Mouse (Mus musculus): ENCODE measurements around the gene Hgf. TPM values are rescaled to one million over a fixed set of nuclear protein-coding genes. Genes with fewer than 3 reads are reported as not detected.
A peak's percentile ranks its signal among the peaks of the same experiment; 100 is the strongest.

Hgf gene
- polyA plus RNA-seq (2017; shearing (Covaris generic)) = 1 to 10 TPM; 1.3 to 3.4 TPM

DNA sequence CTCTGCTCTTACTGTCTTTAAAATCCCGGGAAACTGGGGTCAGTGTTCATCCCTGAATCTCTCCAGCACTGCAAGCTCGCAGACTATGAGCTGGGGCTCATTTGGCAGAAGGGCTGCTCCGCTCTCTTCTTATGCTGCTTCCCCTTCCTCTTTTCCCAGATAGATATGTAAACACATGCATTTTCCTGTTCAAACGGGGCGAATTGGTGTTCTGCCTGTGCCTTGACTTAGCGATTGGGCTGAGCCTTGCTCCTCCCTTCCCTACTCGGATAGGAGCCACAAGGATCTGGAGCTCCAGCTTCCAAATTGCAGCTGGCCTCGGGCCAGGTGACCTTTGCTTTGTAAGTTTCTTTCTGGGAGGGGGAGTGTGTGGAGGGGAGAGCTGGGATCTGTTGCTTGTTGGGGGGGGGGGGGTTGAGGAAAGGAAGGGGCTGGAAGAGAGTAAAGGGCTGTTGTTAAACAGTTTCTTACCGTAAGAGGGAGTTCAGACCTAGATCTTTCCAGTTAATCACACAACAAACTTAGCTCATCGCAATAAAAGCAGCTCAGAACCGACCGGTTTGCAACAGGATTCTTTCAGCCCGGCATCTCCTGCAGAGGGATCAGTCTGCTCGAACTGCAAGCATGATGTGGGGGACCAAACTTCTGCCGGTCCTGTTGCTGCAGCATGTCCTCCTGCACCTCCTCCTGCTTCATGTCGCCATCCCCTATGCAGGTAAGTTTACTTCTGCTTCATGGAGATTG, at the start of gene Hgf:
Hgf (plus strand) TSS at position 192 of the 744 bp plus-strand sequence.
- peak; percentile 12 for ATAC-seq

DNA sequence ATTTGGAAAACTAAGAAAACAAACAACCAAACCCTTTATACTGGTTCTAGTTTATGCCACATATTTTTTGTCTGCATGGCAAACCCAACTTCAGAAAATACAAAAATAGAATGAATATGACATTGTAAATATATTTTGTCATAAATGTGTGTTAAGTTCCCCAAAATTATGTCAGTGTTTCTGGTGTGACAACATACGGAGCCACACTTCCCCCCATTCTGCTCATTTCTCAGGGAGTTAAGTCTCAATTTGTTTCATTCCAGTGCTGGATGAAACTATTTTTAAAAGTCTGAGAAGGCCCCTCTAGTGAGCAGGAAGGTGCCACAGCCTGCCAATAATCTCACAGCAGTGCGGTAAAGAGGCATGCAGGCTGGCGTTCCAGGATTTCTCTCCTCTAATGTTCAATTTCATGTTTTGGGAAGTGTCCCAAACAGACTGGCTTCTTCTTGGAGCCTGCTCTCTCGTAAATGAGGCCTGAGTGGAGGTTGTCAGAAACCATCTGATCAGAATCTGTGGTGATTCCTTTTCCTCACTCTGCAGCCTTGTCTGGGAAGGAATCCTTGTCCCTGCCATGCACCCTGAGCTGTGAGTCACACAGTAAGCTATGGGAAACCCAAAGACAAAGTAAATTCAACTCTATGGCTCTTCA, 46.5 kb upstream of the Hgf start:
- ATAC-seq = no peak

DNA sequence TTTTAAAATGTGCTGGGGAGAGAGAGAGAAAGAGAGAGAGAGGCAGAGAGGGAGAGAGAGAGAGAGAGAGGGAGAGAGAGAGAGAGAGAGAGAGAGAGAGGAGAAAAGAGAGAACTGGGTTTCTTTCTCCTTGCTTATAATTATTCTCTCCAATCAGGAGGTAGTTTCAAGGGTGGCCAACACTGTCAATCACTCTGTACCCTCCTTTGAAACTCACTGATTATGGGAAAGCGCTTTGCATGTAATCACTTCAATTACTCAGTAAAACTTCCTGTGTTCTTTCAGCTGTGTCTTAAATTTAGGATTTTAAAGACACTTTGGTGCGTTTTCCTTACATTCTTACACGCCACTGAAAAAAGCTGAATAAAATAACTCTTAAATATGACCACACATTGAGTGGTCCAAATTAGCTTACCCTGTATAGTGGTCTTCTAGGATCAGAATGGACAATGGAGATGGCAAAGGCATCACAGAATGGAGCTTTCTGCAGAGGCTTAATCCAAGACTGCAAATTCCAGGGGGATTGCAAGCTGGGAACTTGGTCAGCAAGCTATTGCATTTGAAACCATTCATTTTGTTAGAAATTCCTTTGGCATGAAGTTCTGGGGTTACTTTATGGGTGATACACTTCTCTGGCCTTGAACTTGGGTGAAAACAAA, 21.5 kb upstream of the Hgf start:
- no peak for ATAC-seq

DNA sequence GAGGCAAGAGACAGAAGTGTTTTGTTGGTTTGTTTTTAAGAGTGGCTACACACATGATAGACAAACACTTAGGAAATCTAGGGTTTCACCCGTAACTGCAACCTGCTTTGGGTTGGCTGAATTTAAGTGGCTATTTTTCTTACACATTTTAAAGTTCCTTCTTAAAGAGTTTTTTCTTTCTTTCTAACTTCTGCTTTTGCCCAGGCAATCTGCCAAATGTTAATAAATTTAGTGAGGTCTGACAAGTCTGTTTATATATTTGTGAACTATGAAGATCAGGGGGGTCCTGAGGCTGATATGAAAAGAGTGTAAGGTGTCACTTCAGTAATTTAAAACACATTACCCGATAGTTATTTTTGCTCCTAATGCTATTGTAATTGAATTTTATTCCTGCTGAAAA, 15.2 kb upstream of the Hgf start:
- no peak for ATAC-seq

DNA sequence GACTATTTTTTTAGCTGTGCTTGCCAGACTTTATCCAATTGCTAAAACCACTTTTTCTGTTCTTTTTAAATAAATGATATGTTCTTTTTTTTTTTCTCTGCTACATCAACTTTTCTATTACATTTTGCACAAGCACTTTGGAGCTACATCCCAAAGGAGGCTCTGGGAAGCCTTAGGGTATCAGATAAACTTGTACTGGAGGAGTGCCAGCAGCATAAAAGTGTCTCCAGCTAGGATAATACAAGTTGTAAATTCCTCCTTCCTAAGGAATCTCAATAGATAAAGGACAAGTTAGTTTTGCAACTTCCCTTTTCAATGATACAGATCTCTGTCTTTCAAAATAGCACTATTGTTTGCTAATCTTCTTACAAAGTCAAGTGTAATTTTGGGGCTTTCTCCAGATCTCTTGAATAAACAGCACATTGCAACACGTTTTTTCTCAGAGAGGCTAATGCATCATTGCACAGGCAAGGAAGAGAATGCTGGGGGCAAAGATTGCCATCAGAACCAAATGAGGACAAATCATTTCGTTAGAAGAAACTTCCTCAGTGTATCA, 11.7 kb upstream of the Hgf start:
- no peak for ATAC-seq

DNA sequence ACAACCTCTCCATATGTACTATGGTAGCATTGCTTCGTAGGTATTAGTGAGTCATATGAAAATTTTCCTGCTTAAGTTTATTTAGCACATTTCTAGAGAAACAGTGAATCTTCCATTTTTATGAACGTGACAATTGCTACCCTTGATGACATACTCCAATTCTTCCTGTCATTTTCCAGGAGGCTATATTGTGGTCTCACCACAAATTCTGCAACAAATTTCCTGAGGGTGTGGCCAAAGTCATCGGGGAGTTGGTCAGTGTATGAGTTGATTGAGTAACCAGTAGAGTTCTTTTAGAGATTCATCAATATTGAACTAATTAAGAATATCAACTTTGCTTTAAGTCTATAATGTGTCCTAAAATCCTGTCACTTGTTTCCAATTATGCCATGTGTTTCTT, 5.8 kb upstream of the Hgf start:
- no peak for ATAC-seq

DNA sequence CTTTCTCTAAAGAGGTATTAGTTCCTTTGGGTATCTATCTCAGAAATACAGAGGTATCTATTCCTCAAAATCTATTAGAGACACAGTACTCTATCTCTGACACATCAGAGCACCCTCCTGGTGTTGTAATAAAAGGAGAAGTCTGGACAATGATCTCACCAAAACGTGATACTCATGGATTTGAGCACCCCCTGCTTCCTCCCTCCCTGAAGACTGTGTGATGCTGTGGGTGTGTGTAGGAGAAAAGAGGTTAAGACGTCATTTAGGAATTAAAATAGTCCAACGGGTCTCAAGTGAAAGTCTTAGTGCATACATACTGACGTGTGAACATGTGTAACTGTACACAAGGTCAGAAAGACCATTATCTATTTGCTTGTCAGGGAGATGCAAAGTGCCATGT, 648 bp upstream of the Hgf start:
- no peak for ATAC-seq

DNA sequence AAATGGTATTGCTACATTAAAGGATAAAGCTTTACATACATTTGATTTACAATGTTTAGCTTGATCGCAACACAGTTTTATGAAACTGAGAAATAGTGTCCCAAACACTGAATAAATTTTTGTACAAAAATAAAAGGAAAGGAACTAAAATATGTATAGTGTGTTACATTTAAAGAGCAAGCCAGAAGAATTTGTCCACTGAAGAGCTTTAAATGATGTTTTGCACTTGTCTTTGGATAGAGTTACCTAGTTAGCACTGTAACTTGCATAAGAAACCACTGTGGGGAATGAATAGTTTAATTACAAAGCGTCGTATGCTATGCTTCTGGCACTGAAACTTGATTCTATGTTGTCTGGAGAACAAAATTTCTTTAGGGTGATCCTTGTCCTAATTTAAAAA, 7.0 kb downstream of the Hgf start:
- ATAC-seq = no peak

DNA sequence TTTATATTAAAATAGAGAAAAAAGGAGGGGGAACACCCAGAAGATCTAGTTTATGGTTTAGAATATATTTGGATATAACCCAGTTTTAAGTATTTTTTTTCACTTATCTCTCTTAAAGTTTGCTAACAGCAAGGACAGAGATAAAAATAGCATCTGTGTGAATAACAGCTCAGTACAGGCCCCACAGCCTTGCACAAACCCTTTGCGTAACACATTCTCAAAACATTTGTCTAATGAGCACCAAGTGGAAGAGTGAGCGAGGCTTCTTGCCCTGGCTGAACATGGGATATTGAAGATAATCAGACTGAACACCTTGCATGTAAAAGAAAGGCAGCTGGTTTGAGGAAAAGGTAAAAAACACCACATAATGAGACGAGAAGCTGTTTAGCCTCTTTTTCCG, 15.7 kb downstream of the Hgf start:
- ATAC-seq = no peak

DNA sequence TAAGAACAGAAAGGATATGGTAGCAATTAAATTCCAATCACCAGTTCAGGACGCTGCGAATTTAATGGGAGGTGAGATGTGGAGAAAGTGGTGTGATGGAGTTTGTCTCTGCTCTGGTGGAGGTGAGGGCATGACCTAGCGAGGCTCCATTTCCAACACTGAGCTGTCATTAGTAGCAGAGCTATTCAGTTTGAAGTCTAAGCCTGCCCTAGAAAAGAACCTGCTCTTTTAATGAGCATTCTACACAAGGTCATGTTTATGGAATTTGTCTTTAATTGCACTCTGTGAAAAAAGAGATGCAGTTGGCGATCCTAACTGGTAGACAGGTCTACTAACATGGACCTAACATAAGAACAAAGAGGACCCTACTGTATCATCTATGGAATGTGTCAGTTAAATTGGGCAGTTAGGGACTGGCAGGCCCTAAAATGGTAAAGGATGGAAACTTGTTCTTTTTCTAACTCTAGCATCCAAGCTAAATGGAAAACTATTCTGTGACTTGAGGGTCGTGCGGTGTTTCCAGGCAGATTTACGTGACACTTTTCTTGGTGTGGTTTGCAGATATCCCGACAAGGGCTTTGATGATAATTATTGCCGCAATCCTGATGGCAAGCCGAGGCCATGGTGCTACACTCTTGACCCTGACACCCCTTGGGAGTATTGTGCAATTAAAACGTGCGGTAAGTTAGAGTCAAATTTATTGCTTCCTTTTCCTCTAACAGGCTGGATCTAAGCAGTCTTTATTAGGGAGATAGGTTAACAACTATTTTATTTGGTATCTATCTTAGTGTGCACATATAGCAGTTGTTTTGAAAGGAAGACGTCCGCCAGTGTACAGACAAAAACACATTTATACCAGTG, 24.8 kb downstream of the Hgf start:
- no peak for ATAC-seq

DNA sequence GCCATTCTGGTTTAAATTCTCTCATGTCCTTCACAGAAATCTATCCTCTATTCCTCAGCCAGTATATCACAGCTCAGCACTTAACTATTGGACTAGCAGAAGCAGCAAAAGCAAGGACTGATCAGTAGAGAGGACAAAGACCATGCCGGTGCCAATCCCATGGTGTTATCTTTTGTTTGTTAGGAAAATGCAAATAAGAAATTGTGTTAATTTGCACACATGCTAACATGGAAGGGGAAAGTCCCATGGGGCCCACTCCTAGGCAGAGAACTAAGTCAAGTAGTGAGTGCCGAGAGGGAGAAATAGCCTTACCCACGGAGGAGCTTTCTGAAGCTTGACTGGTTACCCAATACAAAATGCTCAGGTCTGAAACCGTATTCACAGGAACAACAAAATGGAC, 42.4 kb downstream of the Hgf start:
- no peak for ATAC-seq

DNA sequence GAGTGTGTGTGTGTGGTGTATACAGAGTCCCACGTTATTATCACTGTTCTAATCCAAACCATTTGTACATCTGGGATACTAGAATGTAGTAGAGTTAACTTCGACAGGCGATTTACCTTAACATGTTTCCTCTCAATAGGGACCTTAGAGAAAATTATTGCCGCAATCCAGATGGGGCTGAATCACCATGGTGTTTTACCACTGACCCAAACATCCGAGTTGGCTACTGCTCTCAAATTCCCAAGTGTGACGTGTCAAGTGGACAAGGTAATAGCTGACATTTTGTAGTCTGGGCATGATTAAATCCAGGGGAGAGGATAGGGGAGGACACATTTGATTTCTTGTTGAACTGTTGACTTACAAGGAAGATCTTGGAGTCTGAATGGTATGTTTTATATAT, 44.7 kb downstream of the Hgf start:
- ATAC-seq = no peak

DNA sequence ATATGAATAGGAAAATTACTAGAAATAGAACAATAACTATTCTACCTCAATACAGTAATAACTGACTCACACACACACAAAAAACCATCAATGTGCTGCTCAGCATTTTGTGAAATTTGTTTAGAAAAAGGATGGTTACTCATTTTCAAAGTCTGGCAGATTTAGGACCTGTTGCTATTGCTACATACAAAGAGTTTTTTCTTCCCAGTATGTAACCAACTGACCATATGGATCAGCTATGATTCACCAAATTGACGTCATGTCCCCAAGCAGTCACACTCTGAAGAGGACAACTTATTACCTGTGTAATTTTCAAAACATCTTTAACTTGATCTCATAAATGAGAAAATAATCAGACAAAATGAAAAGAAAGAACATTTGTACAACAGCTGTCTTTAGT, 48.2 kb downstream of the Hgf start:
- no peak for ATAC-seq

DNA sequence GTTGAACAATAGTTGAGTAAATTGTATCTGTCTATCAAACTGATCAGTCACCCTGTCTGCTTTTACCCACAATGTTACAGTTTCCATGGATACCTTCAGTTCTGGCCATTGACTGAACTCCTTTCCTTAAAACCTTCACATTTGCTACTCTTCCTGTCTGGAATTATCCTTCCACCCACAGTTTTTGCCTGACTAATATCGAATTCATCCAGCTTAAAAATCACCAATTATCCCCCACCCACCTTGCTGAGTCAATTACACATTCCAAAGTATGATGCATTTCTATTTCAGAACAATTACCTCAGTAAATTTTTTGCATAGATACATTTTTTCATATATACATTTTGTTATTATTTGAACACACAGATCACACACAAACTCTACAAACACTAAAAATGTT, 79.7 kb downstream of the Hgf start:
- no peak for ATAC-seq

DNA sequence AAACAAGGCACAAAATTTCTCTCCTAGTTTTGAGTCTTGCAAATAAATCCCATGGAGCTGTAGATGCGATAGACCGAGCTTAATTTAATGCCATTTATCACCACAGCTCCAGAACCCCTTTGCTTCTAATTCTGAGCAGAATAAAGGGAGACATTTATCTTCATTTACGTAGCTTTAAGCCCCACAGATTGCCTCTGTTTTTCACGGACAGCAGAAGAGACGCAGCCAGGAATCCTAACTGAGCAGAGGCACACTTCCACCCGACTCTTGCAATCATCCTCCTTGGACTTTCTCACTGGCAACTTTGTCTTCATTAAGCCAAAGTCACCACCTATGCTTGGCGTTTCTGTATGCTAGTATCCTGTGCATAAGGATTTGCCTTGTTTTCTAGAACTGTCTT, 93.1 kb downstream of the Hgf start:
- ATAC-seq = no peak

DNA sequence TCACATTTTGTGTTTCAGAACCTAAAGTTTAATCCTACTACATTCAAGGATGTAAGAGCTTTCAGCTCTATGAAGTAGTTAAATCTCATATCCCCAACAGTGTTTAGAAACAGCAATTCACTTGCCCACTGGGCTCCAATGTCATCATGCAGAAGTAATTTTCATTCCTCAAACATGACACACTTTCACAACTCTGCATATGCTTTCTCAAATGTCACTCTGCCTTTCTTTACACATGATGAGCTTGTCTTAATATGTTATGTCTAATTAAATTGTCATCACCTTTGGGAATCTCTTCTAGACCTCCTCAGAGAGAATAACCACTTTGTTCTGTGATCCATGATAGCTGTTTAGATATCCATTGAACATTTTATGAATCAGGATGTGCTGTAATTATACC, 94.4 kb downstream of the Hgf start:
- no peak for ATAC-seq

DNA sequence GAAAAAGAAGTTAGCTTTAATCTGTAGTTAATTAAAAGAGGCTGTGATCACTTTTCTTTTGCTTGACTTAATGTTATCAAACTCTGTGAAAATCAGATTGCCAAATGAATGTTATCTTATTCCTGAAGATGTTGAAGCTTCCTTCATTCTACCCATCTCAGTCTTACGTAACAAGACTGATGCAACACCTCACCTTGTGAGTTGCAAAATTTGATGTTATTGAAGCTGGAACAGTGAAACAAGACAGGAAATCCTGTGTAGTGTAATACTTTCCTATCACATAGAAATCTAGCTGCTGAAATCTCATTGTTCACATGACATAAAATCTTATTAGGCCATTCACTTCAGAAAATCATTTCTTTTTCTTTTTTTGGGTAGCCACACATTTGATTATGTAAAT, 96.9 kb downstream of the Hgf start:
- ATAC-seq = no peak

DNA sequence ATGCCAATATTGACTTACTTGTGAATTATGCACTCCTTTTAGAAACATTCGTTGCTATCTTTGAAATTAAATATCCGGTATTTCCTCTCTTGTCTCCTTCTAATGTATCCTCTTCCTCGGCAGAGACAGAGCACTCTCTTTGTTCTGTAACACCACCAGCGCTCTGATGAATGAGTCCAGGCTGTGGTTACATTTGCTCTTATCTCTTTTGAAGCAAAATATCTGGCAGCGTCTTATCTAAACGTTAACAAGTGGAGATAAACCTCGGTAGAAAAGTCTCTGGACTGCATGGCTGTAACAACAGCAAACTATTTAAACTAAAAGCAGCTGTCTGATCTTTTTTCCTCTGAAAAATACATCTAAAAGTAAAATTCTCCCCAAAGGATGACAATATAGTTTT, 100.7 kb downstream of the Hgf start:
- ATAC-seq = no peak

All from activated CD4-positive, CD25-positive, alpha-beta regulatory T cell, adult 4 months (primary cell).